In the genomic region with DNA sequence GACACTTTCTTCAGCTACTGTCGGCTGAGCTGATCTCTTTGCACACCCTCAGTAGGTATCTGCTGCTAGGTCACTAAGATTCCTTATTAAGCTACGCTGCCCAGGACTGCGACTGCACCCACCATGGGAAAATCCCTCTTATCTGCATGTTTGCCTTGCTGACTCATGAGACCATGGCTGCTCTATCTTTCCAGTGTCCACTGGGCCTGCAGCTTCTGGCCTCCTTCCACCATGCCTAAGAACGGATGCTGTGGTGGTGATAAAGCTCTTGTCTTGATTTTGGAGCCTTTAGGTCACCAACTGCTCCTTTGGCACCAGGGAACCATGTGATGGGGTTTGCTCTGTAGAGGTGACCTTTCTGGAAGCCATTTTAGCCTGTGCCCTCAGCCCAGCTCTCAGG, we compare ENCODE assay signal across 27 mouse cellular contexts. TPM values are rescaled to one million over a fixed set of nuclear protein-coding genes. Genes with fewer than 3 reads are reported as not detected.
DNase-seq lines count a peak whose midpoint lies in the region; ATAC-seq and TF ChIP-seq lines count a peak whose summit lies in the region.
"Had no signal": no experiment of that assay in that cellular context is flagged by ENCODE, and none has a peak within 500 bp of the region (broad histone marks: within the 10 kb centered on the region; RNA-seq: fewer than 3 reads in every experiment).

No protein-coding gene starts in this region.

- 0 out of 2 replicates have a peak, but pooled peaks cover 3% of the 10 kb centered on the region for H3K4me1 ChIP-seq in heart, embryonic 16.5 days (ENCODE audit: control insufficient read depth, insufficient read depth, low read length)
- H3K4me1 ChIP-seq in heart, embryonic 11.5 days (ENCODE audit: control insufficient read depth, insufficient read depth, low read length): peaks cover 3% of the 10 kb centered on the region; the same call in 1 of the 2 replicates
- H3K4me1 ChIP-seq in midbrain, embryonic 13.5 days (replicated peaks): no peaks in the 10 kb centered on the region
- H3K4me1 ChIP-seq: embryonic facial prominence, embryonic 12.5 days; forebrain, embryonic 12.5 days; hindbrain, embryonic 13.5 days had no signal

- TF ChIP-seq CTCF in C2C12 (IDR thresholded peaks at IDR 0.05; ENCODE audit: control insufficient read depth, insufficient read depth, insufficient read length): no peak

- peak; percentile 63 for ATAC-seq in heart, embryonic 16.5 days (replicated peaks; ENCODE audit: extremely low read depth, insufficient read depth, low FRiP score)
- ATAC-seq in heart, embryonic 11.5 days (replicated peaks; ENCODE audit: insufficient number of reproducible peaks, low FRiP score, low TSS enrichment): no peak
- peak; percentile 79 for ATAC-seq in megakaryocyte progenitor cell, adult 5-6 weeks (replicated peaks; ENCODE audit: poor library complexity)
- ATAC-seq in midbrain, embryonic 13.5 days: no peak
- ATAC-seq: forebrain, embryonic 16.5 days; hindbrain, postnatal 0 days had no signal

- no peak overlapping the region for H3K9ac ChIP-seq in heart, embryonic 16.5 days (ENCODE audit: low read length)
- H3K9ac ChIP-seq in heart, embryonic 11.5 days (ENCODE audit: low read depth, low read length): no peak overlapping the region
- no peak overlapping the region for H3K9ac ChIP-seq in midbrain, embryonic 13.5 days (replicated peaks)
- H3K9ac ChIP-seq: embryonic facial prominence, embryonic 12.5 days; forebrain, embryonic 12.5 days; hindbrain, embryonic 13.5 days had no signal

- H3ac ChIP-seq in C2C12 (ENCODE audit: control insufficient read depth, insufficient read length, low read depth): no peak overlapping the region

- H3K4me3 ChIP-seq in heart, embryonic 16.5 days (ENCODE audit: low read length): no peak overlapping the region
- H3K4me3 ChIP-seq in heart, embryonic 11.5 days (ENCODE audit: low read depth, low read length): no peak overlapping the region
- no peak overlapping the region for H3K4me3 ChIP-seq in C2C12 (ENCODE audit: insufficient read depth, poor library complexity, severe bottlenecking)
- H3K4me3 ChIP-seq in midbrain, embryonic 13.5 days (replicated peaks): no peak overlapping the region
- H3K4me3 ChIP-seq: embryonic facial prominence, embryonic 12.5 days; forebrain, embryonic 12.5 days; hindbrain, embryonic 13.5 days had no signal

- H3K27me3 ChIP-seq in heart, embryonic 16.5 days (ENCODE audit: control insufficient read depth, insufficient read depth, low read length): no peaks in the 10 kb centered on the region
- H3K27me3 ChIP-seq in heart, embryonic 11.5 days (ENCODE audit: control insufficient read depth, insufficient read depth, low read length): no peaks in the 10 kb centered on the region
- H3K27me3 ChIP-seq in C2C12 (ENCODE audit: control insufficient read depth, insufficient read depth, insufficient read length): peaks cover 3% of the 10 kb centered on the region
- no peaks in the 10 kb centered on the region for H3K27me3 ChIP-seq in midbrain, embryonic 13.5 days
- H3K27me3 ChIP-seq: embryonic facial prominence, embryonic 12.5 days; forebrain, embryonic 12.5 days; hindbrain, embryonic 13.5 days had no signal

- no peaks in the 10 kb centered on the region for H3K79me3 ChIP-seq in C2C12 (ENCODE audit: low read depth)

- H3K9me3 ChIP-seq in heart, embryonic 16.5 days (replicated peaks; ENCODE audit: control insufficient read depth, low read length): no peaks in the 10 kb centered on the region
- no peaks in the 10 kb centered on the region for H3K9me3 ChIP-seq in heart, embryonic 11.5 days (replicated peaks; ENCODE audit: control insufficient read depth, low read length)
- no peaks in the 10 kb centered on the region for H3K9me3 ChIP-seq in midbrain, embryonic 13.5 days
- H3K9me3 ChIP-seq: embryonic facial prominence, embryonic 12.5 days; forebrain, embryonic 12.5 days; hindbrain, embryonic 13.5 days had no signal

- no peak overlapping the region for H3K4me2 ChIP-seq in heart, embryonic 16.5 days (ENCODE audit: low read depth, low read length)
- no peak overlapping the region for H3K4me2 ChIP-seq in heart, embryonic 11.5 days
- H3K4me2 ChIP-seq in midbrain, embryonic 13.5 days (replicated peaks): no peak overlapping the region
- H3K4me2 ChIP-seq: embryonic facial prominence, embryonic 12.5 days; forebrain, embryonic 12.5 days; hindbrain, embryonic 13.5 days had no signal

- H3K36me3 ChIP-seq in heart, embryonic 16.5 days (ENCODE audit: control insufficient read depth, insufficient read depth): no peaks in the 10 kb centered on the region
- H3K36me3 ChIP-seq in heart, embryonic 11.5 days (ENCODE audit: control insufficient read depth, insufficient read depth, low read length): no peaks in the 10 kb centered on the region
- no peaks in the 10 kb centered on the region for H3K36me3 ChIP-seq in C2C12 (ENCODE audit: control insufficient read depth, insufficient read depth)
- no peaks in the 10 kb centered on the region for H3K36me3 ChIP-seq in midbrain, embryonic 13.5 days
- H3K36me3 ChIP-seq: embryonic facial prominence, embryonic 12.5 days; forebrain, embryonic 12.5 days; hindbrain, embryonic 13.5 days had no signal

- H3K79me2 ChIP-seq in C2C12 (ENCODE audit: control insufficient read depth, insufficient read depth): no peaks in the 10 kb centered on the region

- DNase-seq in liver: no peak
- DNase-seq: adrenal gland, postnatal 10 days; B cell, adult 2 months; cerebellum, adult 11 months; cerebellum, adult 9-10 months; cerebellum, postnatal 25 days; gastrocnemius, postnatal 10 days; kidney, adult 11 months had no signal

- no peak overlapping the region for H3K27ac ChIP-seq in heart, embryonic 16.5 days (ENCODE audit: low read length)
- H3K27ac ChIP-seq in heart, embryonic 11.5 days (ENCODE audit: low read depth, low read length): no peak overlapping the region
- no peak overlapping the region for H3K27ac ChIP-seq in midbrain, embryonic 13.5 days
- H3K27ac ChIP-seq: embryonic facial prominence, embryonic 12.5 days; forebrain, embryonic 12.5 days; hindbrain, embryonic 13.5 days; hindbrain, postnatal 0 days had no signal

- 42% methylated on average over 4 of the region's 4 CpGs for WGBS in heart, embryonic 16.5 days
- 37% methylated on average over 4 of the region's 4 CpGs for WGBS in heart, embryonic 11.5 days (ENCODE audit: insufficient replicate concordance)
- 88% methylated on average over 4 of the region's 4 CpGs for WGBS in midbrain, embryonic 13.5 days

TF ChIP-seq in C2C12, 6 proteins besides CTCF, POLR2A, EP300 and RAD21:
- TF ChIP-seq CEBPB (IDR thresholded peaks at IDR 0.05; ENCODE audit: low read depth) (no peak), MYOG (IDR thresholded peaks at IDR 0.05; ENCODE audit: control insufficient read depth, extremely low read depth, insufficient read length) (no peak), MAX (IDR thresholded peaks at IDR 0.05) (no peak), FOSL1 (IDR thresholded peaks at IDR 0.05; ENCODE audit: insufficient read depth, low read length, poor library complexity, severe bottlenecking) (no peak), MYOD1 (IDR thresholded peaks at IDR 0.05; ENCODE audit: control insufficient read depth, insufficient read length, low read depth) (no peak), USF1 (IDR thresholded peaks at IDR 0.05; ENCODE audit: low read depth) (peak; percentile 31)

RNA-seq across cellular contexts. Expression of gene Mcpt4, which starts 4.4 kb away (rescaled TPM):
- polyA plus RNA-seq in heart, embryonic 16.5 days (2015; fragmentation: Nextera tagmentation; extraction: Ambion mirVana): 0.54 and 0.55 TPM in 2 replicates
- not detected in 2 replicates for polyA plus RNA-seq in heart, embryonic 11.5 days (2014; fragmentation: Nextera tagmentation; extraction: Ambion mirVana)
- polyA plus RNA-seq in C2C12 (2012; fragmentation: generic; extraction: Trizol): not detected
- not detected in 2 replicates for total RNA-seq in megakaryocyte progenitor cell, adult 5-6 weeks (2015)
- total RNA-seq in megakaryocyte progenitor cell, adult 5-6 weeks (2017): not detected in 2 replicates
- not detected in 2 replicates for polyA plus RNA-seq in midbrain, embryonic 13.5 days (2015; fragmentation: Nextera tagmentation; extraction: Ambion mirVana)
- total RNA-seq: hematopoietic stem cell, adult 5-6 weeks; hindbrain, postnatal 0 days had no signal
- polyA plus RNA-seq: cortical plate, adult 2 months; embryonic facial prominence, embryonic 12.5 days; forebrain, embryonic 12.5 days; forebrain, embryonic 16.5 days; hindbrain, embryonic 13.5 days had no signal

RNA-seq across cellular contexts. Expression of gene Mcpt2, which starts 15.9 kb away (rescaled TPM):
- not detected in 2 replicates for polyA plus RNA-seq in heart, embryonic 16.5 days (2015; fragmentation: Nextera tagmentation; extraction: Ambion mirVana)
- not detected in 2 replicates for polyA plus RNA-seq in heart, embryonic 11.5 days (2014; fragmentation: Nextera tagmentation; extraction: Ambion mirVana)
- not detected for polyA plus RNA-seq in C2C12 (2012; fragmentation: generic; extraction: Trizol)
- not detected in 2 replicates for total RNA-seq in megakaryocyte progenitor cell, adult 5-6 weeks (2015)
- total RNA-seq in megakaryocyte progenitor cell, adult 5-6 weeks (2017): not detected in 2 replicates
- polyA plus RNA-seq in midbrain, embryonic 13.5 days (2015; fragmentation: Nextera tagmentation; extraction: Ambion mirVana): not detected in 2 replicates
- total RNA-seq: adrenal gland, postnatal 4 days; gastrocnemius, postnatal 10 days; heart, adult 8-10 months; hematopoietic stem cell, adult 5-6 weeks; hindbrain, postnatal 0 days had no signal
- polyA plus RNA-seq: brain, embryonic 14.5 days; cortical plate, adult 2 months; embryonic facial prominence, embryonic 12.5 days; forebrain, embryonic 12.5 days; forebrain, embryonic 16.5 days; frontal cortex, adult 2 months; gonadal fat pad, adult 2 months; heart, embryonic 14.5 days; hindbrain, embryonic 13.5 days; hindbrain, postnatal 0 days had no signal

RNA-seq across cellular contexts. Expression of gene Mcpt8, which starts 27.4 kb away (rescaled TPM):
- 0.16 and 0.41 TPM in 2 replicates for polyA plus RNA-seq in heart, embryonic 16.5 days (2015; fragmentation: Nextera tagmentation; extraction: Ambion mirVana)
- not detected in 2 replicates for polyA plus RNA-seq in heart, embryonic 11.5 days (2014; fragmentation: Nextera tagmentation; extraction: Ambion mirVana)
- 4.6 TPM for polyA plus RNA-seq in C2C12 (2012; fragmentation: generic; extraction: Trizol)
- 83.3 and 112 TPM in 2 replicates for total RNA-seq in megakaryocyte progenitor cell, adult 5-6 weeks (2015)
- total RNA-seq in megakaryocyte progenitor cell, adult 5-6 weeks (2017): 23.6 and 30.6 TPM in 2 replicates
- polyA plus RNA-seq in midbrain, embryonic 13.5 days (2015; fragmentation: Nextera tagmentation; extraction: Ambion mirVana): not detected in 2 replicates
- total RNA-seq: heart, adult 8-10 months; hindbrain, postnatal 0 days had no signal
- polyA plus RNA-seq: brain, embryonic 14.5 days; cortical plate, adult 2 months; embryonic facial prominence, embryonic 12.5 days; forebrain, embryonic 12.5 days; forebrain, embryonic 16.5 days; frontal cortex, adult 2 months; gonadal fat pad, adult 2 months; hindbrain, embryonic 13.5 days; hindbrain, postnatal 0 days had no signal

RNA-seq across cellular contexts. Expression of gene Mcpt9, which starts 27.4 kb away (rescaled TPM):
- polyA plus RNA-seq in heart, embryonic 16.5 days (2015; fragmentation: Nextera tagmentation; extraction: Ambion mirVana): not detected in 2 replicates
- polyA plus RNA-seq in heart, embryonic 11.5 days (2014; fragmentation: Nextera tagmentation; extraction: Ambion mirVana): not detected in 2 replicates
- not detected for polyA plus RNA-seq in C2C12 (2012; fragmentation: generic; extraction: Trizol)
- total RNA-seq in megakaryocyte progenitor cell, adult 5-6 weeks (2015): not detected in 2 replicates
- total RNA-seq in megakaryocyte progenitor cell, adult 5-6 weeks (2017): not detected in 2 replicates
- polyA plus RNA-seq in midbrain, embryonic 13.5 days (2015; fragmentation: Nextera tagmentation; extraction: Ambion mirVana): not detected in 2 replicates
- total RNA-seq: adrenal gland, postnatal 10 days; adrenal gland, postnatal 4 days; gastrocnemius, postnatal 10 days; heart, adult 8-10 months; hematopoietic stem cell, adult 5-6 weeks; hindbrain, postnatal 0 days had no signal
- polyA plus RNA-seq: brain, embryonic 14.5 days; cortical plate, adult 2 months; embryonic facial prominence, embryonic 12.5 days; forebrain, embryonic 12.5 days; forebrain, embryonic 16.5 days; frontal cortex, adult 2 months; gonadal fat pad, adult 2 months; heart, embryonic 14.5 days; hindbrain, embryonic 13.5 days; hindbrain, postnatal 0 days; intestine, embryonic 14.5 days had no signal

RNA-seq across cellular contexts. Expression of gene Mcpt1, which starts 40.0 kb away (rescaled TPM):
- not detected in 2 replicates for polyA plus RNA-seq in heart, embryonic 16.5 days (2015; fragmentation: Nextera tagmentation; extraction: Ambion mirVana)
- not detected in 2 replicates for polyA plus RNA-seq in heart, embryonic 11.5 days (2014; fragmentation: Nextera tagmentation; extraction: Ambion mirVana)
- polyA plus RNA-seq in C2C12 (2012; fragmentation: generic; extraction: Trizol): 0.09 TPM
- not detected in 2 replicates for total RNA-seq in megakaryocyte progenitor cell, adult 5-6 weeks (2015)
- total RNA-seq in megakaryocyte progenitor cell, adult 5-6 weeks (2017): not detected in 2 replicates
- polyA plus RNA-seq in midbrain, embryonic 13.5 days (2015; fragmentation: Nextera tagmentation; extraction: Ambion mirVana): not detected in 2 replicates
- total RNA-seq: adrenal gland, postnatal 10 days; adrenal gland, postnatal 4 days; gastrocnemius, postnatal 10 days; heart, adult 8-10 months; hematopoietic stem cell, adult 5-6 weeks; hindbrain, postnatal 0 days had no signal
- polyA plus RNA-seq: cortical plate, adult 2 months; embryonic facial prominence, embryonic 12.5 days; forebrain, embryonic 12.5 days; forebrain, embryonic 16.5 days; frontal cortex, adult 2 months; gonadal fat pad, adult 2 months; heart, embryonic 14.5 days; hindbrain, embryonic 13.5 days; hindbrain, postnatal 0 days had no signal

Comparison
In these comparisons a context has a peak if more than half of its experiments do, and no peak if none do; other contexts are left out.
1. ATAC-seq: peak in heart, embryonic 16.5 days (single experiment) and megakaryocyte progenitor cell, adult 5-6 weeks (single experiment); none in heart, embryonic 11.5 days (single experiment) and midbrain, embryonic 13.5 days (single experiment).